Mouse (Mus musculus) hindbrain, embryonic 15.5 days (tissue): ENCODE measurements around the gene Serpinb1b. TPM values are rescaled to one million over a fixed set of nuclear protein-coding genes. Genes with fewer than 3 reads are reported as not detected.
A peak's percentile ranks its signal among the peaks of the same experiment; 100 is the strongest.

Experiments used
- ATAC-seq: fragments of 200-750 bp; cut with Nextera tagmentation; 2 replicates; pipeline ENCODE4 v1.8.0; 2017; ENCODE audit warnings: low read depth, moderate number of reproducible peaks, moderate TSS enrichment; ENCODE audit not compliant: low FRiP score
- H3K27ac ChIP-seq: fragments of 300-500 bp; sonication (generic); replicated peaks from 2 replicates; pipeline ENCODE4 v1.5.1; 2015; ENCODE audit warnings: mild to moderate bottlenecking, inconsistent platforms
- H3K27me3 ChIP-seq: fragments of 300-500 bp; sonication (generic); 2 replicates; pipeline ENCODE4 v1.6.1; 2015; ENCODE audit warnings: control low read depth, inconsistent platforms
- H3K36me3 ChIP-seq: fragments of 300-500 bp; sonication (generic); 2 replicates; pipeline ENCODE4 v1.6.1; 2015; ENCODE audit warnings: control low read depth, inconsistent platforms
- H3K4me1 ChIP-seq: fragments of 300-500 bp; sonication (generic); replicated peaks from 2 replicates; pipeline ENCODE4 v1.6.1; 2015; ENCODE audit warnings: control low read depth, inconsistent platforms
- H3K4me2 ChIP-seq: fragments of 300-500 bp; sonication (generic); 2 replicates; pipeline ENCODE4 v1.6.1; 2015; ENCODE audit warnings: moderate library complexity, mild to moderate bottlenecking, inconsistent platforms
- H3K4me3 ChIP-seq: fragments of 300-500 bp; sonication (generic); 2 replicates; pipeline ENCODE4 v1.5.1; 2015; ENCODE audit warnings: mild to moderate bottlenecking, inconsistent platforms
- H3K9ac ChIP-seq: fragments of 300-500 bp; sonication (generic); 2 replicates; pipeline ENCODE4 v1.6.1; 2015; ENCODE audit warnings: inconsistent platforms
- H3K9me3 ChIP-seq: fragments of 300-500 bp; sonication (generic); 2 replicates; pipeline ENCODE4 v1.6.1; 2016; ENCODE audit warnings: control low read depth, inconsistent platforms
- WGBS: fragments of 180-500 bp; shearing (Covaris S2); methylation state at CpG from one replicate; pipeline ENCODE4 v1.1.7; 2015; 5-methylcytosine and 5-hydroxymethylcytosine counted together
- polyA plus RNA-seq: library from polyadenylated mRNA; unstranded; fragments of >200 nt; fragmentation: Nextera tagmentation; extraction: Ambion mirVana; gene quantifications from 2 replicates; pipeline ENCODE4 v1.2.1, GENCODE M21; 2015

Gene Serpinb1b
- polyA plus RNA-seq, 1 experiment from 2014 or later: 25.1 TPM

DNA sequence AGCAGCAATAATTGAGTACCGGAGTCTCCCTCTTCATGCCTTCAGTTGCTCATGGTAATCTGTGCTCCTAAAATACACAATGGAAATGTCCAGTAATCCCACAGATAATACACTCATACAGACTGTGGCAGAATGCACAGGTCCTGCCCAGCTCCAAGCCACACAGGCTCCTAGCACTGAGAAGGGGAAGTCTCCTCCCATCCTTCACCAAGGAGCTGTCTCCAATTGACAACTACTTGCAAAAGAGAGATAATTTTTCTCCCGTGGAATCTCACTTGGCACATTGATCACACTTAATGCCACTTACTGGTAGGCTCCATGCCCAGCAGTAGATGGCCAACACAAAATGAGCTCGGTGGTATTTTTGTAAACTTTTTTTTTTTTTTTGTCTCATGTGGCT, 2.1 kb upstream of the Serpinb1b start:
- H3K36me3 ChIP-seq: no peaks in the 10 kb centered on the region
- no peak for ATAC-seq
- H3K4me2 ChIP-seq: no peak overlapping the region
- H3K4me3 ChIP-seq: no peak overlapping the region
- WGBS: 83% methylated on average over 3 of the region's 3 CpGs
- no peaks in the 10 kb centered on the region for H3K4me1 ChIP-seq
- H3K27ac ChIP-seq: no peak overlapping the region
- no peaks in the 10 kb centered on the region for H3K9me3 ChIP-seq
- no peaks in the 10 kb centered on the region for H3K27me3 ChIP-seq
- H3K9ac ChIP-seq: no peak overlapping the region

DNA sequence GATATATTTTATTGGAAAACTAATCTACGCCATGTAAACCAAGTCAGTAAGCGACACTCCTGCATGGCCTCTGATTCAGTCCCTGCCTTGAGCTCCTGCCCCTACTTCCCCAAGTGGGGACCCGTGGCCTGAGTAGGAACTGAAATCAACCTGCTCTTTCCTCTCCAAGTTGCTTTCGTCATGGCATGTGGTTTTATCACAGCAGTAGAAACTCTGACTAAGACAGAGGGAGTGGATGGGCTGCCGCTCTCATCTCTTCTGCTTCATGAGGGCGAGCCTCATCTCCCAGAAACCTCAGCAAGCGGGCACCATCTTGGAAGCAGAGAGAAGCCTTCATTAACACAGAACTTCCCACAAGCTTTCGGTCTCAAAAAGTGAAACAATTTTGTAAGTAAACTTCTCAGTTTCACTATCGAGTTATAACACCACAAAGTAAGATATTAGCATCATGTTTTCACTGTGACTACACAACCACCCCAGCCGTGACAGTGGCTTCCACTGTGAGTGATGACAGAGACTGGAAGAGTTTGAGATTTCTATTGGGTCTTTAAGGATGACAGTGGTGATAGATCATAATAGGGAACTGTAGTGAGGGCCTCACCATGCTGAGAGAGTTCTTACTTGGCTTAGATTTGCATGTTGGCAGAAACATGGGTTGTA, 1.2 kb upstream of the Serpinb1b start:
- Histone ChIP-seq H3K4me3 (no peak overlapping the region), H3K36me3 (no peaks in the 10 kb centered on the region), H3K27ac (no peak overlapping the region), H3K9me3 (no peaks in the 10 kb centered on the region), H3K4me1 (no peaks in the 10 kb centered on the region), H3K27me3 (no peaks in the 10 kb centered on the region), H3K9ac (no peak overlapping the region), H3K4me2 (no peak overlapping the region)
- ATAC-seq: no peak
- 92% methylated on average over 10 of the region's 10 CpGs for WGBS

DNA sequence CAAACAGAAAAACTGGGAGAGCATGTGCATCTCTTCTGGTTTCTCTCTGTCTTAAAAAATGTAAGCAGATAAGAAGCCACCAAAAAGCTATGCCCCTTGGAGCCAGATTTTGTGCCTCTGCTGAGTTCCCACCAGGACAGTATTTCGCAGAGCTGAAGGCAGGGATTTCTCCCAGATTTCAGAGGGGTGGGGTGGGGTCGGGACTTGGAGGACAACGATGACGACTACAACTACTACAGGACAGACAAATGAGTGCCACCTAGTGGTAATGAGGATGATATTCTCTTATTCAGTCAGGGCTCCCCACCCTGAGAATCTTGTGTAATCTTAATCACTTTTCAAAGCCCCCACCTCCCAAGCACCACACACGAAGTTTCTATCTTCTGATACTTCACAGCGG, 1.0 kb downstream of the Serpinb1b start:
- Histone ChIP-seq H3K4me2 (no peak overlapping the region; the same call in 1 of the 2 replicates), H3K4me3 (no peak overlapping the region), H3K4me1 (no peaks in the 10 kb centered on the region; the same call in 1 of the 2 replicates), H3K36me3 (no peaks in the 10 kb centered on the region), H3K27me3 (no peaks in the 10 kb centered on the region), H3K27ac (no peak overlapping the region), H3K9me3 (no peaks in the 10 kb centered on the region), H3K9ac (no peak overlapping the region)
- ATAC-seq: 0 out of 2 replicates have a peak, but pooled peaks have one; percentile 21
- WGBS: 32% methylated on average over 6 of the region's 6 CpGs

DNA sequence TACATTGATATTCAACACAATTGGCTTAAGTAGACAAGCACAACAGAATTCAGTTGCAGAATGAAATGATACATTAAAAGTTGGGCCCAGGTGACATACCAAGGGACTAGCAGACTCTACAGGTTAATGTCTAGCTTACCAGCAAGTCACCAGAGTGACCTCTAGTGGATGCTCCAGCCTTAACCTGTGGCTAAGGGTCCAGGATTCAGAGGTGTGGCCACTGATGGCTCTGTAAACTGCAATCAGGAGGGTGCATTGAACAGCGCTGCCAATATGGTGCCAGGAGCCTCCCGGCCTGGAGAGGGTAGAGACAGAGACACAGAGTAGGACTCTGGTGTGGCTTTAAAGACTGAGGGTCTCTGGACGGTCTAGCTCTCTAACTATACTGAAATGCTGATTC, 2.0 kb downstream of the Serpinb1b start:
- Histone ChIP-seq H3K4me1 (peaks cover 8% of the 10 kb centered on the region), H3K27ac (no peak overlapping the region), H3K9ac (no peak overlapping the region), H3K4me3 (no peak overlapping the region), H3K27me3 (no peaks in the 10 kb centered on the region), H3K9me3 (no peaks in the 10 kb centered on the region), H3K4me2 (no peak overlapping the region), H3K36me3 (no peaks in the 10 kb centered on the region)
- ATAC-seq: no peak
- 20% methylated on average over 3 of the region's 3 CpGs for WGBS

DNA sequence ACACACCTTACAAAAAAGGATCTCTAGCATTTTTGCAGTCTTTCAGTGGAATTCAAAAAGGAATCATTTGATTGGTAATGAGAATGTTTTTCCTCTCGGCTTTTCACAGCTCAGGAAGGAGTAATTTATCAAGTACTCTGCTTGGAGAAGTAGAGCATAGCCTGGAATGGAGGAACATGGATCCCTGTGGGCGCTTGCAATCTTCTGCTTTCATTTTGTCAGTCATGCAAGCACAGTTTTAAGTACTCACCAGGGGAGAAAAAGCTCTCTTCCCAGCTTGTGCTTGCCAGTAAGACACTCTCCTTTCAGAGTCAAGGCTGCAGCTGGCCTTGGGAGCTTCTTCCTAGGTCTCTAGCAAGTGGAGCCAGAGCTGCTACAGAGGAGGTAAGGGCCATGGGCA, 5.5 kb downstream of the Serpinb1b start:
- no peak overlapping the region for H3K9ac ChIP-seq
- no peaks in the 10 kb centered on the region for H3K27me3 ChIP-seq
- H3K27ac ChIP-seq: peak overlapping the region; percentile 75
- no peak for ATAC-seq
- H3K4me1 ChIP-seq: peaks cover 10% of the 10 kb centered on the region
- no peak overlapping the region for H3K4me2 ChIP-seq
- H3K9me3 ChIP-seq: no peaks in the 10 kb centered on the region
- 71% methylated on average over 2 of the region's 2 CpGs for WGBS
- no peaks in the 10 kb centered on the region for H3K36me3 ChIP-seq
- H3K4me3 ChIP-seq: no peak overlapping the region

DNA sequence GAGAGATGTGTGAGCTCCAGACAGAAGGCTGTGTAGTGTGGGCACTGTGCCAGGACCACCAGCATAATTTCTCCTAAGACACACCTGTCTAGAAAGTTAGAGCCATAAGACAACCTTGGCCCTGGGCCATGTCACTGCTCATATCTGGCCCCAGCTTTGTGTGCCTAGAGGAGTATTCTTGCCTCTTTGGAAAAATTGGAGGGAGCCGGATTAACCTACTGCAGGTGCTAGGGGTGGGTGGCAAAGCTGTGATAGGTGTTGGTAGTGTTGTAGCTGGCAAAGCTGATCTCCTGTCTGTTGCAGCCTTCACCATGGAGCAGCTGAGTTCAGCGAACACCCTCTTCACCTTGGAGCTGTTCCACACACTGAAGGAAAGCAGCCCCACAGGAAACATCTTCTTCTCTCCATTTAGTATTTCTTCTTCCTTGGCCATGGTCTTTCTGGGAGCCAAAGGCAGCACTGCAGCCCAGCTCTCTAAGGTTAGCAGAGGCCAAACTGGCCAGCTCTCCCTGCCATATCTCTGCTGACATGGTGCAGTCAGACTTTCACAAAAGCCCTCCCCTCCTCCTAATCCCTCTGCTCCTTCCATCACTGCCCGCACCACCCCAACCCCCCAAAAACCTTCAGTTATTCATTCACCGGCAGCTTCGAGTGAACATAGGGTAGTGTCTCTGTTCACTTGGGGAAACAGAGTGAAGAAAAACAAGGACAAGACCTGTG, 6.8 kb downstream of the Serpinb1b start:
- Histone ChIP-seq H3K36me3 (no peaks in the 10 kb centered on the region), H3K9ac (no peak overlapping the region), H3K4me3 (no peak overlapping the region), H3K9me3 (no peaks in the 10 kb centered on the region), H3K27me3 (no peaks in the 10 kb centered on the region), H3K27ac (peak overlapping the region; percentile 75), H3K4me1 (peaks cover 10% of the 10 kb centered on the region), H3K4me2 (peak overlapping the region; percentile 13; the same call in 1 of the 2 replicates)
- 46% methylated on average over 5 of the region's 5 CpGs for WGBS
- ATAC-seq: peak; percentile 72; the same call in 1 of the 2 replicates

DNA sequence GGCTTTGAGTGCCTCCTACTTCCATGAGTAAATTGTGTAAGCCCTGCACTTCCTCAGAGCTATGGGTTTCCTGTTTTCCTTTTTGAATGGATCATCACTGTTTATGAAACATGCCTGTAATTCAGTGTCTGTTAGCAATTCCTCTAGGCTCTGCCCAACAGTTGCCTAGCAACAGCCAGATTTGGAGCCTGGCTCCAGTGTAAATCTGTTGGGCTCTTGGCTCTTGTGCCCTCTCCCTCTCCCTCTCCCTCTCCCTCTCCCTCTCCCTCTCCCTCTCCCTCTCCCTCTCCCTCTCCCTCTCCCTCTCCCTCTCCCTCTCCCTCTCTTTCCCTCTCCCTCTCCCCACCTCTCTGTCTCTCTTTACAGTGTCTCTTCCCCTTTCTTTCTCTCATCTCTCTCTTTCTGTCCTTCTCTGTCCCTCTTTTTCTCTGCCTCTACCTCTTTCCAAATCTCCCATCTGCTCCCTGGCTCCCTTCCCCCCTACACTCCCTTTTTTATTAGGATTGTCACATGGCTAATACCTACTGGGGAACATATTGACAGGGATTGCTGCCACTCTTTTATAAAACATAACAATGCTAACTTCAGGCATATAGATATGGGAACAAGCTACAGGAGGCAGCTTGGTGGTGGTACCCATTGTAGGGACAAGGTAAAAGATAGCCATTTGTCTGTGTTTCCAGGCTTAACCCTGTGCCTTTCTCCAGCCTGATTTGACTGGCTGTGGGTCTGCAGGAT, 7.5 kb downstream of the Serpinb1b start:
- Histone ChIP-seq H3K4me2 (0 out of 2 replicates have a peak overlapping the region, but pooled peaks have one; percentile 13), H3K27me3 (no peaks in the 10 kb centered on the region), H3K9me3 (no peaks in the 10 kb centered on the region), H3K4me1 (peaks cover 10% of the 10 kb centered on the region), H3K9ac (no peak overlapping the region), H3K36me3 (no peaks in the 10 kb centered on the region), H3K27ac (peak overlapping the region; percentile 75), H3K4me3 (no peak overlapping the region)
- peak; percentile 93 for ATAC-seq

DNA sequence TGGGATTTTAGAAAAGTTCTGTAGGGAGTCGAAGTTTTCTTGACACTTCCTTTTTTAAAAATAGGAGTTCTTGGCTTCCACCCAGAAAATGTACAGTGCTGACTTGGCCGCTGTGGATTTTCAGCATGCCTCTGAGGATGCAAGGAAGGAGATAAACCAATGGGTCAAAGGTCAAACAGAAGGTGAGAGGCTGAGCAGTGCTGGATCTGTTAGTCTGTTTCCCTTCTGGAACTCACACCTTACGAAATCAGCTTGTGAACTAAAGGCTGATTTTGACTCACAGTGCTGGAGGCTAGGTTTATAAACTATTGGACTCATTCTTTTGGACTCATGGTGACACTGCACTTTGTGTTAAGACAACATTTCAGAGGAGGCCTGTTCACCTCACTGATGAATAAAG, 11.2 kb downstream of the Serpinb1b start:
- Histone ChIP-seq H3K4me3 (no peak overlapping the region), H3K4me1 (peaks cover 10% of the 10 kb centered on the region), H3K27me3 (no peaks in the 10 kb centered on the region), H3K9ac (no peak overlapping the region), H3K36me3 (no peaks in the 10 kb centered on the region), H3K9me3 (no peaks in the 10 kb centered on the region), H3K4me2 (no peak overlapping the region), H3K27ac (no peak overlapping the region)
- no peak for ATAC-seq
- WGBS: 79% methylated on average over 3 of the region's 3 CpGs

DNA sequence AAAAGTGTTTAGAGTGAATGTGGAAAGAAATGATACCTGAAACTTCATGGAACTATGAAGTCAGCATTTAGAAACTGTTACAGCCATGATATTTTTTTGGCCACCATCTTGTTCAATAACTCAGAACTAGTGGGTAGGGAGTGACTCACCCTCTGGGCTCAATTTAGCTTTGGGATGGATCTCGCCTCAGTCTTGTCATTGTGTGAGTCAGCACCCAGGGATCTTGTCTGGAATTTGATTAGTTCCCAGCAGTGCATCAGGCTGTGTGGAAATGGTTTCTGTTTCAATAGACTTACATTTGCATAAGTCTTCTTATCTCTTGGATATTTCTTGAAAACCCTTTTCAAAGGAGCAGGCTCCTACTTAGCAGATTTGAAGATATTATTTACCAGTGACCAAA, 12.2 kb downstream of the Serpinb1b start:
- Histone ChIP-seq H3K9ac (no peak overlapping the region), H3K36me3 (no peaks in the 10 kb centered on the region), H3K4me1 (peaks cover under 1% of the 10 kb centered on the region), H3K4me2 (no peak overlapping the region), H3K4me3 (no peak overlapping the region), H3K9me3 (no peaks in the 10 kb centered on the region), H3K27me3 (no peaks in the 10 kb centered on the region), H3K27ac (no peak overlapping the region)
- no peak for ATAC-seq
- WGBS: 67% methylated on average over 1 of the region's 1 CpGs

DNA sequence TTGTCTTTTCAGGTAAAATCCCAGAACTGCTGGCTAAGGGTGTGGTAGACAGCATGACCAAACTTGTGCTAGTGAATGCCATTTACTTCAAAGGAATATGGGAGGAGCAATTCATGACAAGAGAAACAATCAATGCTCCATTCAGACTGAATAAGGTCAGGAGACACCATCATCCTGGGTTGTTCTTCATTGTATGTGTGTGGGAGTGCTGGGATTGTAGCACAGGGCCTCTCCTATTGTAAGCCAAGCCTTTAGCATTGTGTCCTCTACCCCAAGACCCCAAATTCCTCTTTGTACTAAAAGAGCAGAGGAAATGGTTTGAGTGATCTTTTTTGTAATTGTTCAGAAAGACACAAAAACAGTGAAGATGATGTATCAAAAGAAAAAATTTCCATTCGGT, 12.9 kb downstream of the Serpinb1b start:
- Histone ChIP-seq H3K4me2 (no peak overlapping the region), H3K27me3 (no peaks in the 10 kb centered on the region), H3K36me3 (no peaks in the 10 kb centered on the region), H3K4me3 (no peak overlapping the region), H3K27ac (no peak overlapping the region), H3K9ac (no peak overlapping the region), H3K9me3 (no peaks in the 10 kb centered on the region), H3K4me1 (no peaks in the 10 kb centered on the region; the same call in 1 of the 2 replicates)
- ATAC-seq: no peak
- WGBS: 78% methylated on average over 1 of the region's 1 CpGs

DNA sequence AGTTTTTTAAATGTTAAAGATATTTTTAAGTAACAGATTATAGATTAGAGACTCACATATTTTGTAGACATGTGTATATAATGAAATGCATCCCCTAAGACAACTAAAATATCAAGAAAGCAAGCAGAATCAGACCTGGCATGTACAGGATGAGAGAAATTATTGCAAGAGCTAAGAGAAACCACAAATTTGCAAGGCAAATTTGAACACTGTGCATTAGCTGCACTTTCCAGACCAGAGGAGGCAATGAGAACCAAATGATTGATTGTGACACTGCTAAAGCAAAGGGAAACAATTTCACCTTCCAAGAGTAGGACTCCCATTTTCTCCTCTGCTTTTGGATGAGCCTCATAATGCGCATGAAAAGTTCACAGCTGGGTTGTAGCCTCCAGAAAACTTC, 17.2 kb downstream of the Serpinb1b start:
- H3K27me3 ChIP-seq: no peaks in the 10 kb centered on the region
- no peaks in the 10 kb centered on the region for H3K9me3 ChIP-seq
- ATAC-seq: no peak

DNA sequence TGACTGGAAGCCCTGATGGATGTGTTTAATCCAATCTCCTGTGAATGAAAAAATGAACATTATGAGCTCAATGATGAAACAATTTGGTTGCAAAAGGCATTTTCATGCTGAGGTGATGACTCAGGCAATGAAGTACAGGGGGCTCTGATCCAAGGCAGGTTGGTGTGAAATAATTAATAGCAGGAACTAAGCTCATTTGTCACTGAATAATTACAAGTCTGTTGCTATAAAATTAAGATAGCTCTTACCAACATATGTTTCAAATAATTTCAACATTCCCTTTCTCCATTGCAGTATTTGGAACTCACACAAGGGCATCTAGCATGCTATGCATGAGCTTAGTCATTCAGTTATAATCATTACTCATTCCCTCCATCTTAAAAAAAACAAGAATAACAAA, 27.3 kb downstream of the Serpinb1b start:
- H3K4me2 ChIP-seq: no peak overlapping the region
- no peak overlapping the region for H3K9ac ChIP-seq
- no peak overlapping the region for H3K27ac ChIP-seq
- no peaks in the 10 kb centered on the region for H3K9me3 ChIP-seq
- no peaks in the 10 kb centered on the region for H3K27me3 ChIP-seq
- no peak overlapping the region for H3K4me3 ChIP-seq
- no peak for ATAC-seq
- H3K4me1 ChIP-seq: no peaks in the 10 kb centered on the region
- no peaks in the 10 kb centered on the region for H3K36me3 ChIP-seq

More for the DNA sequence above, 17.2 kb downstream of the Serpinb1b start:
- 88% methylated on average over 1 of the region's 1 CpGs for WGBS
- Histone ChIP-seq H3K9ac (no peak overlapping the region), H3K4me1 (no peaks in the 10 kb centered on the region), H3K4me2 (no peak overlapping the region), H3K4me3 (no peak overlapping the region), H3K36me3 (no peaks in the 10 kb centered on the region), H3K27ac (no peak overlapping the region)
